Mouse (Mus musculus) testis, adult 2 months (tissue): ENCODE measurements around the gene Smpd3. TPM values are rescaled to one million over a fixed set of nuclear protein-coding genes. Genes with fewer than 3 reads are reported as not detected.

Source experiments
- H3K27ac ChIP-seq: fragments of 200-500 bp; 2 replicates; pipeline ENCODE4 v1.5.1; 2012; ENCODE audit warnings: low read depth, low read length; ENCODE audit not compliant: control insufficient read depth, insufficient read depth
- H3K27me3 ChIP-seq: fragments of 200-500 bp; 2 replicates; pipeline ENCODE4 v1.6.1; 2012; ENCODE audit warnings: mild to moderate bottlenecking, low read length, moderate library complexity; ENCODE audit not compliant: control insufficient read depth, insufficient read depth
- H3K36me3 ChIP-seq: fragments of 200-500 bp; 2 replicates; pipeline ENCODE4 v1.6.1; 2012; ENCODE audit warnings: mild to moderate bottlenecking, low read length; ENCODE audit not compliant: control insufficient read depth, insufficient read depth
- H3K4me1 ChIP-seq: fragments of 200-500 bp; 2 replicates; pipeline ENCODE4 v1.6.1; 2012; ENCODE audit warnings: low read length; ENCODE audit not compliant: control insufficient read depth, insufficient read depth
- H3K4me3 ChIP-seq: fragments of 200-500 bp; 2 replicates; pipeline ENCODE4 v1.5.1; 2012; ENCODE audit warnings: low read depth, mild to moderate bottlenecking, low read length, moderate library complexity, mixed read lengths; ENCODE audit not compliant: control insufficient read depth
- CTCF ChIP-seq: fragments of 200-500 bp; IDR thresholded peaks from 2 replicates; pipeline ENCODE4 v1.5.1; 2012; ENCODE audit warnings: low read depth, mild to moderate bottlenecking, inconsistent platforms, low read length, moderate library complexity; ENCODE audit not compliant: control insufficient read depth, insufficient read depth, insufficient replicate concordance
- POLR2A ChIP-seq: fragments of 200-500 bp; IDR thresholded peaks from 2 replicates; pipeline ENCODE4 v1.6.1; 2012; ENCODE audit warnings: low read depth, mild to moderate bottlenecking, inconsistent platforms, low read length, moderate library complexity; ENCODE audit not compliant: control insufficient read depth
- polyA plus RNA-seq: library from polyadenylated mRNA; depleted of rRNA; stranded (reverse); fragments of >200 nt; gene quantifications from 2 replicates; pipeline ENCODE4 v1.2.3, GENCODE M21; 2012

Gene Smpd3
- polyA plus RNA-seq, 1 experiment = 42.3 TPM

GRCm38 (mm10) chr8:106271378-106271777 is 66.4 kb downstream of the Smpd3 start:
- Histone ChIP-seq H3K4me3 (no peak overlapping the region), H3K27me3 (no peaks in the 10 kb centered on the region), H3K36me3 (no peaks in the 10 kb centered on the region), H3K27ac (no peak overlapping the region), H3K4me1 (no peaks in the 10 kb centered on the region)
- TF ChIP-seq POLR2A = no peak
- no peak for TF ChIP-seq CTCF

GRCm38 (mm10) chr8:106270804-106271203 is 67.0 kb downstream of the Smpd3 start:
- no peak overlapping the region for H3K27ac ChIP-seq
- no peaks in the 10 kb centered on the region for H3K4me1 ChIP-seq
- TF ChIP-seq CTCF = no peak
- no peak for TF ChIP-seq POLR2A
- no peak overlapping the region for H3K4me3 ChIP-seq
- no peaks in the 10 kb centered on the region for H3K27me3 ChIP-seq
- H3K36me3 ChIP-seq = no peaks in the 10 kb centered on the region

DNA sequence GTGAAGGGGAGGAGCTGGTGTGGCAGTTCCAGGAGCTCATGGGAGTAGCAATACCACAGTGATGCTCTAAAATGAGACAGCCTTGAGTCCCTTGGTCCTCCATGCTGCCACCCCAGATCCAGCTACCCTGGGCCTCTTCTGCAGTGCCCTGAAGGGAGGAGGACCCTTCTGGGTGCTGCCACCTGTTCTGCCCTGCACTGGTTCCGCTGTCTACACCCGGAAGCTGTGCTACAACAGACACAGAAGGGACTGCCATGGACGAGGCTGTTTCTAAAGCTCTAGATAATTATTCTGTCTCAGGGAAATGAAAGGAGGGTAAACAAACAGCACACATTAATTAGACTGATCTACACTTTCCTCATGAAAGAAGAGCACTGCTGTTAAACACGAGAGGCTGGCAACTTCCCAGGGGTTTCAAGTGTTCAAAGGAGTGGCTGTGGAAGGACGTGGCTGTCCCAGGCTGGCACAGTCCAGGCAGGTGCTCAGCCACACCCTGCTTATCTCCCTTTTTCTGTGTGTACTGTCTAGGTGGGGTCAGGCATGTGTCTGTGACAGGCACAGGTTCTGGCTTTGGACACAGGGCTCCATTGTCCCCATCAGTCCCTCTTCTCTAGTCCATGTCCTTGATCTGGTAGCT is 69.0 kb downstream of the Smpd3 start:
- no peaks in the 10 kb centered on the region for H3K27me3 ChIP-seq
- TF ChIP-seq POLR2A = no peak
- H3K4me3 ChIP-seq = no peak overlapping the region
- H3K27ac ChIP-seq = no peak overlapping the region
- H3K4me1 ChIP-seq = no peaks in the 10 kb centered on the region
- no peaks in the 10 kb centered on the region for H3K36me3 ChIP-seq

GRCm38 (mm10) chr8:106265398-106265797 is 72.4 kb downstream of the Smpd3 start:
- Histone ChIP-seq H3K4me1 (no peaks in the 10 kb centered on the region), H3K36me3 (no peaks in the 10 kb centered on the region), H3K27me3 (no peaks in the 10 kb centered on the region), H3K4me3 (no peak overlapping the region), H3K27ac (no peak overlapping the region)
- no peak for TF ChIP-seq POLR2A
- TF ChIP-seq CTCF = no peak

GRCm38 (mm10) chr8:106263928-106264327 is 73.9 kb downstream of the Smpd3 start:
- no peak for TF ChIP-seq POLR2A
- no peak for TF ChIP-seq CTCF
- H3K27ac ChIP-seq = no peak overlapping the region
- no peaks in the 10 kb centered on the region for H3K36me3 ChIP-seq
- H3K4me3 ChIP-seq = no peak overlapping the region
- no peaks in the 10 kb centered on the region for H3K27me3 ChIP-seq
- no peaks in the 10 kb centered on the region for H3K4me1 ChIP-seq

DNA sequence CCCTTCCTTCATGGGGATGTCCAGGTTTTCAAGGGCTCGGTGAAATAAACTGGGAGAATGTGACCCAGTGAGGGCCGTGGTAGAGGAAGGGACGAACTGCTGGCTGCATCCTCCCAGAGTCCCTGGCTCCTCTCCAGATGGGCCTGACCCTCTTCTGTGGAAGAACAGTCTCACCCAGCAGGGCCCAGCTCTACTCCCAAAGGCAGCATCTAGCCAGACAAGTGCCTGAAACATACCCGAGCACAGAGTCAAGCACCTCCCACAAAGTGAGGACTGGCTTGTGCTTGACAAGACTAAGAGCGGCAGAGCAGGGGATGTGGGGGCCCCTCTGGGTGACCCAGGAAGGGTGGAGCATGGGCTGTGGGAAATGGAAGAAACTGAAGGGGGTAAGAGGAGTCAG is 75.4 kb downstream of the Smpd3 start:
- TF ChIP-seq POLR2A (no peak), CTCF (no peak)
- H3K27ac ChIP-seq = no peak overlapping the region
- no peaks in the 10 kb centered on the region for H3K27me3 ChIP-seq
- no peak overlapping the region for H3K4me3 ChIP-seq
- H3K4me1 ChIP-seq = no peaks in the 10 kb centered on the region
- no peaks in the 10 kb centered on the region for H3K36me3 ChIP-seq

GRCm38 (mm10) chr8:106260894-106261293 is 76.9 kb downstream of the Smpd3 start:
- no peaks in the 10 kb centered on the region for H3K4me1 ChIP-seq
- no peaks in the 10 kb centered on the region for H3K27me3 ChIP-seq
- no peak overlapping the region for H3K4me3 ChIP-seq
- H3K27ac ChIP-seq = no peak overlapping the region
- TF ChIP-seq POLR2A (no peak), CTCF (no peak)
- H3K36me3 ChIP-seq = no peaks in the 10 kb centered on the region
